Mouse (Mus musculus): Measurements from ENCODE around the gene Tex19.2. TPM values are rescaled to one million over a fixed set of nuclear protein-coding genes. Genes with fewer than 3 reads are reported as not detected.

The Tex19.2 gene
- not detected in 2 replicates for polyA plus RNA-seq (2014; fragmentation: Nextera tagmentation; extraction: Ambion mirVana)

DNA sequence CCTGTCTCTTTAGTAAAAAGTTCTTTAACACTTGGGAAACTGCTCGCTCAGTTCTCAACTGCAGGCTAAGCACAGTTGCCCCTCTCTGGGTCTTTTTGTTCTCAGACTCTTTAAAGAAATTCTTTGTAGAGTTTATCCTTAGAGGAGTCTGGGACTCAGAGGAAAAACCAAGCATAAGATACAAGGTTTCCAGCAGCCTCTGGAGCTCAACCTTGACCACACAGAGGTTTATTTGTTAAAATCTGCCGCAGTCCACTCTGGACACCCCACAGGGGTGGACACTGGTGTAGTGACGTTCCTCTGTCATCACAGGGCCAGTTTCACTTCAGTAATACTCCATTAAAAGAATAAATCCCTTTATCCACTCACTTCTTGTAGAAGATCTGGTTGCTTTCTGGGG, at the start of gene Tex19.2:
TSS of gene Tex19.2 (minus strand) at position 101 of the 400 bp plus-strand sequence.
- Histone ChIP-seq H3K9ac (ENCODE audit: low read length) (no peak within 1 kb of the TSS), H3K9me3 (ENCODE audit: control insufficient read depth, low read length) (no peaks in the 10 kb centered on the region), H3K27ac (ENCODE audit: low read depth) (no peak within 1 kb of the TSS), H3K4me3 (ENCODE audit: low read depth, low read length) (no peak within 1 kb of the TSS), H3K27me3 (replicated peaks; ENCODE audit: control insufficient read depth, insufficient read depth, low read length) (no peaks in the 10 kb centered on the region), H3K36me3 (ENCODE audit: control insufficient read depth, insufficient read depth, low read length) (no peaks in the 10 kb centered on the region), H3K4me2 (ENCODE audit: low read length) (no peak within 1 kb of the TSS), H3K4me1 (replicated peaks; ENCODE audit: control insufficient read depth, insufficient read depth, low read length) (peaks cover 6% of the 10 kb centered on the region; the same call in 1 of the 2 replicates)
- DNase-seq (ENCODE audit: low spot score) (no peak), ATAC-seq (replicated peaks; ENCODE audit: low FRiP score, low TSS enrichment, low read depth) (no peak)
- 90% methylated on average over 3 of the region's 3 CpGs for WGBS

DNA sequence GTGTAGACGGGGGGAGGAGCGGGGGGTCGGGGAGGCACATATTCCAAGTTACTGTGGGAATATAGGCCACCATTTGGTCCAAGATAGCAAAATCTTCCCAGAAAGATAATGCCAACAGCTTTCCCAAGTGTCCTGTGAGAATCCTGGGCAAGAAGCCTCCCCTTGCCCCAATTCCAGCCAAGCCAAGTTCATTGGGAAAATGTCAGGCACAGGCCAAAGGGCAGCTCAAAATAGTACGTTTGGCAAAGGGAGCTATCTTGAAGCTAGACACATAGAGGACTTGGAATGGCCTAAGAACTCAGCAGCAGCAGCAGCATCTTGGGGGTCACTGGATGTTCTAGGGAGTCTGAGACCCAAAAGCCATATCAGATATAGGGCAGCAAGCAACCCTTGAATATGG, 45.3 kb upstream of the Tex19.2 start:
- DNase-seq (ENCODE audit: low spot score) (no peak), ATAC-seq (replicated peaks; ENCODE audit: low FRiP score, low TSS enrichment, low read depth) (no peak)
- Histone ChIP-seq H3K9me3 (ENCODE audit: control insufficient read depth, low read length) (no peaks in the 10 kb centered on the region), H3K27ac (ENCODE audit: low read depth) (no peak overlapping the region), H3K4me2 (ENCODE audit: low read length) (no peak overlapping the region), H3K36me3 (ENCODE audit: control insufficient read depth, insufficient read depth, low read length) (no peaks in the 10 kb centered on the region), H3K27me3 (replicated peaks; ENCODE audit: control insufficient read depth, insufficient read depth, low read length) (no peaks in the 10 kb centered on the region; the same call in 1 of the 2 replicates), H3K4me3 (ENCODE audit: low read depth, low read length) (no peak overlapping the region), H3K4me1 (replicated peaks; ENCODE audit: control insufficient read depth, insufficient read depth, low read length) (no peaks in the 10 kb centered on the region), H3K9ac (ENCODE audit: low read length) (no peak overlapping the region)
- WGBS: 86% methylated on average over 4 of the region's 4 CpGs

DNA sequence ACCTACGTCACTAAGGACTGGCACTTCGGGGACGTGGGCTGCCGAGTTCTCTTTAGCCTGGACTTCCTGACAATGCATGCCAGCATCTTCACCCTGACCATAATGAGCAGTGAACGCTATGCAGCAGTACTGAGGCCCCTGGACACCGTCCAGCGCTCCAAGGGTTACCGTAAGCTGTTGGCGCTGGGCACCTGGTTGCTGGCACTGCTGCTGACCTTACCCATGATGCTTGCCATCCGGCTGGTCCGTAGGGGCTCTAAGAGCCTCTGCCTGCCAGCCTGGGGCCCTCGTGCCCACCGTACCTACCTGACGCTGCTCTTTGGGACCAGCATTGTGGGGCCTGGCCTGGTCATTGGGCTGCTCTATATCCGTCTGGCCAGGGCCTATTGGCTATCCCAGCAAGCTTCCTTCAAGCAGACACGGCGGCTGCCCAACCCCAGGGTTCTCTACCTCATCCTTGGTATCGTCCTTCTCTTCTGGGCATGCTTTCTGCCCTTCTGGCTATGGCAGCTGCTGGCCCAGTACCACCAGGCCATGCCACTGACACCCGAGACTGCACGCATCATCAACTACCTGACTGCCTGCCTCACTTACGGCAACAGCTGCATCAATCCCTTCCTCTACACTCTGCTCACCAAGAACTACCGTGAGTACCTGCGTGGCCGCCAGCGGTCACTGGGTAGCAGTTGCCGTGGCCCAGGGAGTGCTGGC, 42.3 kb upstream of the Tex19.2 start:
- WGBS: 92% methylated on average over 25 of the region's 26 CpGs
- Histone ChIP-seq H3K4me2 (ENCODE audit: low read length) (no peak overlapping the region), H3K36me3 (ENCODE audit: control insufficient read depth, insufficient read depth, low read length) (no peaks in the 10 kb centered on the region), H3K9me3 (ENCODE audit: control insufficient read depth, low read length) (no peaks in the 10 kb centered on the region), H3K4me3 (ENCODE audit: low read depth, low read length) (no peak overlapping the region), H3K4me1 (replicated peaks; ENCODE audit: control insufficient read depth, insufficient read depth, low read length) (peaks cover 6% of the 10 kb centered on the region; the same call in 1 of the 2 replicates), H3K9ac (ENCODE audit: low read length) (no peak overlapping the region), H3K27me3 (replicated peaks; ENCODE audit: control insufficient read depth, insufficient read depth, low read length) (peaks cover 27% of the 10 kb centered on the region), H3K27ac (ENCODE audit: low read depth) (no peak overlapping the region)
- DNase-seq (ENCODE audit: low spot score): no peak
- ATAC-seq (replicated peaks; ENCODE audit: low FRiP score, low TSS enrichment, low read depth): no peak

DNA sequence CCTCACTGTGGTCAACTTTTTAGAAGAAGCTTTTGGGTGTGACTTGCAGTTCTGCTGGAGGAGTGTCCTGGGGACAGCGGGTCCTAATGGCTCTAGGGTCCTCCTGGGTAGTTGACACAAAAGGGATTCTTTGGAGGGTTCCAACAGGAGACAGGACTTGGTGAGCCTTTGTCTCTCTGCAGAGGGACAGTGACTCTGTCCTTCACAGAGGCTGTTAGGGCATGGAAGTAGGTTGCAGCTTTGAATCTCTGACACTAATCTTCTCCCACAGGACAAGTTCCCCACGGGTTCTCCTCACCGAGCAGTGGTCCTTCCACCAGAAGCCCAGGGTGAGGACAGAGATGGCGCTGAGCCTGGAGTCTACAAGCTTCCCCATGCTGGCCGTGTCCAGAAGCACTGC, 41.5 kb upstream of the Tex19.2 start, which contains the start of gene Uts2r:
TSS of gene Uts2r (plus strand) at position 301 of the 400 bp plus-strand sequence.
- H3K9me3 ChIP-seq (ENCODE audit: control insufficient read depth, low read length): no peaks in the 10 kb centered on the region
- H3K4me2 ChIP-seq (ENCODE audit: low read length): no peak within 1 kb of the TSS
- H3K4me3 ChIP-seq (ENCODE audit: low read depth, low read length): no peak within 1 kb of the TSS
- no peak within 1 kb of the TSS for H3K27ac ChIP-seq (ENCODE audit: low read depth)
- H3K9ac ChIP-seq (ENCODE audit: low read length): no peak within 1 kb of the TSS
- H3K4me1 ChIP-seq (replicated peaks; ENCODE audit: control insufficient read depth, insufficient read depth, low read length): peaks cover 6% of the 10 kb centered on the region; the same call in 1 of the 2 replicates
- no peak for DNase-seq (ENCODE audit: low spot score)
- WGBS: 85% methylated on average over 5 of the region's 5 CpGs
- no peak for ATAC-seq (replicated peaks; ENCODE audit: low FRiP score, low TSS enrichment, low read depth)
- H3K36me3 ChIP-seq (ENCODE audit: control insufficient read depth, insufficient read depth, low read length): no peaks in the 10 kb centered on the region
- H3K27me3 ChIP-seq (replicated peaks; ENCODE audit: control insufficient read depth, insufficient read depth, low read length): peaks cover 35% of the 10 kb centered on the region

DNA sequence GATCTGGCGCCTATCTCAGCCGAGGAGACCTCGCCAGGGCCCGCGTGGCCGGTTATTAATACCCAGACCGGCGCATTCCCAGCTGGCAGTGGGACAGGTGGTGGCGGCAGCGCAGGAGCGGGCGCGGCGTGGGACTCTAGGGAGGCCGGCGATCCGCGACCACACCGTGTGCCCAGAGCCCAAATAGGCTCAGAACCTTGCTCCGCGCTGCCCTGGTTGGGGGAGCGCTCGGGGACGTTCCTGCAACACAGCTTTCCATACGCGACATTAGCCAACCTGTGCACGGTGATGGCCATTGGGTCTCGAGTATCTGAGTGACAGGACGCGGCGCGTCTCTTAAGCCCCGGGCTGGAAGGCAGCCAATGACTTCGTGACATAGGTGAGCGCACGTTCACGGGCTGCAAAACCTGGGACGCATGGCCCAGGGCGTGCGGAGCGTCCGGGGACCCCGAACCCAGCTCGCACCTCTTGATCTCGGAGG, 38.0 kb upstream of the Tex19.2 start:
- WGBS: 2% methylated on average over 45 of the region's 45 CpGs
- Histone ChIP-seq H3K4me1 (replicated peaks; ENCODE audit: control insufficient read depth, insufficient read depth, low read length) (peaks cover 6% of the 10 kb centered on the region; the same call in 1 of the 2 replicates), H3K9ac (ENCODE audit: low read length) (0 out of 2 replicates have a peak overlapping the region, but pooled peaks have one; percentile 5), H3K9me3 (ENCODE audit: control insufficient read depth, low read length) (no peaks in the 10 kb centered on the region), H3K27ac (ENCODE audit: low read depth) (no peak overlapping the region), H3K36me3 (ENCODE audit: control insufficient read depth, insufficient read depth, low read length) (no peaks in the 10 kb centered on the region), H3K4me3 (ENCODE audit: low read depth, low read length) (peak overlapping the region; percentile 26), H3K27me3 (replicated peaks; ENCODE audit: control insufficient read depth, insufficient read depth, low read length) (peaks cover 40% of the 10 kb centered on the region), H3K4me2 (ENCODE audit: low read length) (peak overlapping the region; percentile 59)
- DNase-seq (ENCODE audit: low spot score) (peak; percentile 62), ATAC-seq (replicated peaks; ENCODE audit: low FRiP score, low TSS enrichment, low read depth) (no peak)

DNA sequence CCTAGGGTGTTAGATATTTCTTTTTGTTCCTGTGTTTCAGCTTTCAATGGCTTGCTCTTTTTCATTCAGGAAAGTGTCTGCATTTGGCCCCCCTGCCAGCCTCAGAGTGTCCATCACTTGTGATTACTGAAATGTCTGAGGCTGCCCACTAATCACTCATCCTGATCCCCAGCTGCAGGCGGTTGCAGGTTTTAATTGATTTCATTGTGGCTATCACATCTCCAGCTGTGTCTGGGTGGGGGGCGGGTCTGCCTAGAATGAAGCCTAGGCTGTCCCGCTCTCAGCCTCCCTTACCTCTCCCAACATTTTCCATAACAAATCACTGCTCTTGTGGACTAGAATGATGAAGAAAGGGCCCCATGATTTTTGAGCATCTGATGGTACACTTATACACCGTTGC, 35.7 kb upstream of the Tex19.2 start:
- no peak for ATAC-seq (replicated peaks; ENCODE audit: low FRiP score, low TSS enrichment, low read depth)
- Histone ChIP-seq H3K4me3 (ENCODE audit: low read depth, low read length) (no peak overlapping the region), H3K27me3 (replicated peaks; ENCODE audit: control insufficient read depth, insufficient read depth, low read length) (peaks cover 40% of the 10 kb centered on the region), H3K9me3 (ENCODE audit: control insufficient read depth, low read length) (no peaks in the 10 kb centered on the region), H3K4me1 (replicated peaks; ENCODE audit: control insufficient read depth, insufficient read depth, low read length) (peaks cover 6% of the 10 kb centered on the region; the same call in 1 of the 2 replicates), H3K27ac (ENCODE audit: low read depth) (no peak overlapping the region), H3K4me2 (ENCODE audit: low read length) (no peak overlapping the region), H3K9ac (ENCODE audit: low read length) (no peak overlapping the region), H3K36me3 (ENCODE audit: control insufficient read depth, insufficient read depth, low read length) (no peaks in the 10 kb centered on the region)
- WGBS: 44% methylated on average over 4 of the region's 4 CpGs
- no peak for DNase-seq (ENCODE audit: low spot score)

DNA sequence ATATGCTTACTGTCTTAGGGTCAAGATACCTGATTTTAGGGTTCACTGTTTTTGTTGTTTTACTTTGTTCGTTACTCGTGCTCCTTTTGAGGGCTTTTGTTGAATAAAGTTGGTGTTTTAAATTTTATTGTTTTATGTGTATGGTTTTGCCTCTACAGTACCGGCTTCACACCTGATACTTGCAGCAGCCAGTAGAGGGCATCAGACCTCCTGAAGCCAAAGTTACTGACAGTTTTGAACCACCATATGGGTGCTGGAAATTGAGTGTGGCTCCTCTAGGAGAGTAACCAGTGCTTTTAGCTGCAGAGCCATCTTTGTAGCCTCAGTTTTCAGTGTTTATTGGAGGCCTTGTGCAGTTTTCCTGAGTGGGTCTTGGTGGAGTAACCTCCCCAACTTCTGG, 29.7 kb upstream of the Tex19.2 start:
- Histone ChIP-seq H3K27me3 (replicated peaks; ENCODE audit: control insufficient read depth, insufficient read depth, low read length) (no peaks in the 10 kb centered on the region), H3K9ac (ENCODE audit: low read length) (no peak overlapping the region), H3K36me3 (ENCODE audit: control insufficient read depth, insufficient read depth, low read length) (no peaks in the 10 kb centered on the region), H3K4me2 (ENCODE audit: low read length) (no peak overlapping the region), H3K9me3 (ENCODE audit: control insufficient read depth, low read length) (no peaks in the 10 kb centered on the region), H3K4me1 (replicated peaks; ENCODE audit: control insufficient read depth, insufficient read depth, low read length) (no peaks in the 10 kb centered on the region), H3K27ac (ENCODE audit: low read depth) (no peak overlapping the region), H3K4me3 (ENCODE audit: low read depth, low read length) (no peak overlapping the region)
- ATAC-seq (replicated peaks; ENCODE audit: low FRiP score, low TSS enrichment, low read depth) (no peak), DNase-seq (ENCODE audit: low spot score) (no peak)
- 82% methylated on average over 3 of the region's 3 CpGs for WGBS

DNA sequence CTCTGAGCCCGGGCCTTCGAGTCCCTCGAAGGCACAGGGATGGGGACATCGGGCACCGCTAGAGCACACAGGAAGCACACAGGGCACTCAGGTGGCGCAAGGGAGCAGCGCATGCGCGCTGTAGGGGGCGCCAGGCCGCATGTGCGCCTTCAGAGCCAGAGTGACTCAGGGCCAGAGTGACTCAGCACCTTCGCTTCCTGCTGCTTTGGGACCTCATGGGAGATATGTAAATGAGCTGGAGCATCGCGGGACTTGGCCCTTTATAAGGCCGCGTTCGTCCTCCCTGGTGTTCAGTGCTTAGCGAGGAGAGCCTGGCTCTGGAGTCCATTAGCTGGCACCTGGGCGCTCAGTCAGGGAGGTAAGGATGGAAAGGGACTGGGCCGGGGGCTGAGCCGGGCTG, 27.4 kb upstream of the Tex19.2 start, which contains the start of gene Tex19.1:
TSS of gene Tex19.1 (plus strand) at position 279 of the 400 bp plus-strand sequence.
- Histone ChIP-seq H3K36me3 (ENCODE audit: control insufficient read depth, insufficient read depth, low read length) (no peaks in the 10 kb centered on the region), H3K9ac (ENCODE audit: low read length) (no peak within 1 kb of the TSS), H3K4me3 (ENCODE audit: low read depth, low read length) (no peak within 1 kb of the TSS), H3K9me3 (ENCODE audit: control insufficient read depth, low read length) (no peaks in the 10 kb centered on the region), H3K27ac (ENCODE audit: low read depth) (no peak within 1 kb of the TSS), H3K27me3 (replicated peaks; ENCODE audit: control insufficient read depth, insufficient read depth, low read length) (no peaks in the 10 kb centered on the region), H3K4me2 (ENCODE audit: low read length) (no peak within 1 kb of the TSS), H3K4me1 (replicated peaks; ENCODE audit: control insufficient read depth, insufficient read depth, low read length) (no peaks in the 10 kb centered on the region)
- ATAC-seq (replicated peaks; ENCODE audit: low FRiP score, low TSS enrichment, low read depth) (no peak), DNase-seq (ENCODE audit: low spot score) (no peak)
- WGBS: 92% methylated on average over 22 of the region's 22 CpGs
